Mouse (Mus musculus) kidney, adult 8-10 months (tissue): ENCODE measurements at regions not wholly inside any gene's neighbourhood (a gene's known extent, or its start where the extent isn't known, plus 50 kb on each side); places are given as distances from the start of the nearest gene placed in this dataset.

ENCODE experiments used
- DNase-seq, 2 experiments: peaks; one replicate each; pipeline ENCODE4 v3.0.0; 2022

- DNase-seq: peak in 1 of 2 experiments; percentile 11
Measured at GRCm38 (mm10) chr1:183504103-183504841, 86.3 kb downstream of the Hhipl2 start.

- no peak for DNase-seq
Measured at GRCm38 (mm10) chr1:183507893-183508292, 89.9 kb downstream of the Hhipl2 start.

DNA sequence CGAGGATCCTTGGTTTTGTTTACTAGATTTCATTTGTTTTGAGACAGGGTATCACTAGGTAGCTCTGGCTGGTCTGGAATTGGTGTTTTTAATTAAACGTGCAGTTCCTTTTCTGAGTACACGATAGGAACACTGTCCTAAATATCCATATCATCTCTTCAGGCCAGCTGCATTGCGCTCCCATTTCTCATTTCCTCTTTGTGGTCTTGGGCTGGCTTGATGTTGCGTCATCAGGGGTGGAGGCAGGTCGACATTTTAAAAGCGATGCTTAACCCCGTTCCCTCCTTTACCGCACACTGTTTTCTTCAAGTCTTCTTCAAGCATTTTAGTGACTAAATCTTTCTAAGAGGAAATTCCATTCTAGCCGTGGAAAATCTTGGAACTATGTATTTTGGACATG is 92.7 kb downstream of the Hhipl2 start:
- DNase-seq: no peak

DNA sequence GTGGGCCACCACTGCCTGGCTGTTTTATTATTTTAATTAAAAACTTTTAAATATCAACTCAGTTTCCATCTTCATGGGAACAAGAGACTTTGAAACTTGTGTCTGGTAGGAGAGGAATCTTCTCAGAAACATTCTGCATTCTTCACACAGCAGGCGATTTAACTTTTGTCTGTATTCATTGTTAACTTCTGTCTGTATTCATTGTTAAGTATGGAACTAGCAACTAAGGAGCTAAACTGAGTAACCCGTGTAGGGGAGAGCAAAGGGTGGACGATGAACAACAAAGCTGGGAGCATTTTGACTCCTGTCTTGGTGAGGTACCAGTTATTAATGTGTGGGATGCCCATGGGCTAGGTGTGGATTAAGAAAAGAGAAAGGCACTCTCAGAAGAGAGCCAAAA is 95.9 kb downstream of the Hhipl2 start:
- no peak for DNase-seq

DNA sequence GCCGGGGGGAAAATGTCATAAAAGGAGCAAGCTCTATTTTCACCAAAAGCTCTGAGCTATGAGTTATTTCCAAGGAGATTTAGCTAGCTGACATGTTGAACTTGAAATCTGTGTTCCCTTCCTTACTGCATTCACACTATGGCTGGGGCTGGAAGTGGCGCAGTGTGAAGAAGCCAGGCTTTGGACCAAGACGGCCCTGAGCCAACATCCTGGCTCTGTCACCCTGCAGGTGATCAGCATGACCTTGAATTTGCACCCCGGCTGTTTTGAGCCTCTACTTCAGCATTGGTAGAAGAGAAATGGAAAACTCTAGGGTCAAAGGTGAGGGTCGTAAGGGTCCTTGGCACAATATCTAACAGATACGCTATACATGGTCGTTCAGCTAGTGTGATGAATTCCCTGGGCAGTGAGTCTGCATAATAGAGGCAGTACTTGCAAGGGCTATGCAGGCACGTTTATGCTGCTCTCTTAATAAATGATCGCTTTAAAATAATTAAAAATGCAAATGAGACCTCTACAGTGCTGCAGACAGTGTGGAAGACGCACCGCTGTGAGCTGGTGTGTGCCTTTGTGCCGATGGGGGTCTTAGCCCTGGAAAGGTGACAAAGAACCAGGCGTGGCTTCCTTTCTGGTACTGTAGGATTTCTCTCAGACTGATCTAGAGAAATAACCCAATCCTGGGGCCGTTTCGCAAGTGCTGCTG is 96.4 kb downstream of the Hhipl2 start:
- no peak for DNase-seq

DNA sequence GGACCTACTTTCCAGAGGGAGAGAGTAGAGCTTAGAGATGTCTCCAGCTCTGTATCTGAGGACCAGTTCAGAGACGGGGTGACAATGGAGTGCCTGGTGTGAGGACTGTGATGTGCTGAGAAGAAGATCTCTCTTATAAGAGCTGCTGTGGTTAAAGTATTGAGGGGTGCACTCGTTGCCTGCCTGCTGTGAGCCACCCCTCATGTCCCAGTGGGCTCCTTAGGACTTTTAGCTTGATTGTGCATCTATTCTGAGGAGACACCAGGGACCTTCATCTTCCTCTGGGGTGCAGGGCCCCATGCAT is 96.9 kb downstream of the Hhipl2 start:
- DNase-seq: no peak

DNA sequence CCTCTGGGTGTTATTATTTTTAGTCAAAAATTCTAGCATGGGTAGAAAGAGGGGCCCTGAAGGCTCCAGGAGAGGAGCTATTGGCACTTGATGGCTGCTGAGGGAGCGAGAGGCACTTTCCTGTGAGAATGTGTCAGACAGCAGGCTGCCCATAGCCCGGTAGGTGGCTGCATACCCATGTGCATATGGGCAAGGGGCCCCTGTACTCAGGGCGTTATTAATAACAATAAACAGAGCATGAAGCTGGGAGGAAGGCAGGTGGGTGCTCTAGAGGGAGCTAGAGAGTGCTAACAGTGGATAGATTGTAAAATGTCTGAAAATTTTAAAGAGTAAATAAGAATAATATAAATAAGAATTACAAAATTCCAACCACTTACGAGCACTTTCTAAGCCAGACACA is 98.2 kb downstream of the Hhipl2 start:
- no peak for DNase-seq

DNA sequence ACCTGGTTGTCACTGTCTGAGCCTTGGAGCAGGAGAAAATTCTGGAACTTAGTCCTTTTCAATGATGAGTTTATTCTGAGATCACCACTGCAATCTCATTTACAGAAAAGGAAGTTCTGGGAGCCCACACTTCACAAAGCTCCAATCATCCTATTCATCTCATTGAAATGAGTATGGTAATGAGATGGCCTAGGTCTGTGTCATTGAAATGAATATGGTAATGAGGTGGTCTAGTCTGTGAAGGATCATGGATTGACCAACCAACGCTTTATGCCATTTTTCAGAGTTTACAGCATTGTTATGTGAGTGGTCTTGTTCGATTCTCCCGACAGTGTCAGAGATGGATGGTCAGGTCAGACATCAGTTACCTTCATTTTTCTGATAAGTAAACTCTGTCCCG is 99.2 kb downstream of the Hhipl2 start:
- no peak for DNase-seq

DNA sequence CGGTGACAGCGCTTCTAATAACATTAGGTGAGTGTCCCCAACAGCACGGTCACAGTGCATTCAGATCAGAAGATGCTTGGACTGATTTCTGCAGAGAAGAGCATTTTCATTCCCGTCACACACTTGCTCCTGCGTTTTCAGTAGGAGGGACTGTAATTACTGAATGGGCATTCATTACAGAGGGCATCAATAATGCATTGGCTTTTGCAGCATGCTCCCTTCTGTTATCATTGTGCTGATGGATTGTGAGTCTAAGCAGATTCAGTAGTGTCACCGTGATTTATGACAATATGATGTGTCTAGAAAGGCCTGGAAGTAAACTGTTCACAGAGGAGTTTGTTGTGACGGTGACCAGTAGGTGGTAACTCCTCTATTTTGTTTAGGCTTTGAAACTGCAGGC is 103.6 kb downstream of the Hhipl2 start:
- DNase-seq: no peak

GRCm38 (mm10) chr1:183533386-183533785 is 115.4 kb downstream of the Hhipl2 start:
- no peak for DNase-seq

DNA sequence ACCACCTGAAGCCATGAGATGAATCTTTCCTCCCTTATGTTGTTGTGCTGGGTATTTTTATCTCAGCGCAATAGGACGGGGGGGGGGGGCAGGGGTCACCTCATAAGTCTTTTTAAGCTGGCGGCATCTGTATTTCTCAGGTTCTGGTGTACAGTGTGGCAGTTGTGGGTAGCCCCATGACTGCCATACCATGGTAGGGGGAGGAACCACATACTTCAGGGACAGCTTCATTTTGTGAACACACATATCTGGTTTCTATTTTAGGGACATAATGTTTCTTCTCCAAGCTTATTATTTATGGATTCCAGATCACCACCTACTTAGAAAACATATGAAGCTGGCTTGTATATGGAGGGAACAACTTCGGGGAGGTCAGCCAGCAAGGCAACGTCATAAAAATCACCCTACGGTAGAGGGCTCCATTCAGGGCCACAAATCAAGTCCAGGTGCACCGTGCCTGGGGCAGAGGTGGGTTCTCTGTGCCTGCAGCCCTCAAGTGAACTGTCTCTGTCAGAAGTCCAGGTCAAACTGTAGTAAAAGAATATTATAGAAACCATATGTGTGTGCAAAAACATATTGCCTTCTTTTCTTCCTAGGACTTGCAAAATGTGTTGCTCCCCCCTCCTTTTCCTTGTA is 130.9 kb downstream of the Hhipl2 start:
- DNase-seq: no peak

DNA sequence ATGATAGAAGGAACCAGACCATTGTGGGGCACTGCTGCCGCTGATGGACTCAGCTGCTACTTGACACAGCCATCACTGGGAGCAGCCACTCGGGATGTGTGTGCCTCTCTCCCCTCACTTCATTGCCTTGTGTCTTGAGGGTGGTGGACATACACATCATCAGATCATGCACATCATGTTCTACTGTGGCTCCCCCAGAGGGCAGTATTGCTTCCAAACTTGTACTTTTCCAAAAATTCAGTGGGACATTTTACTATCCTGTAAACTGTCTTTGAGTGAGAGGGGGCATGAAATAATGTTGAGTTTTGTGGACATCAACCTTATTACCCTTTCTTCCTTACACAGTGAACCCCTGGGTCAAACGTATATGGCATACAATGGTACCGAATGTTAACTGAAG is 134.6 kb downstream of the Hhipl2 start:
- DNase-seq: no peak

DNA sequence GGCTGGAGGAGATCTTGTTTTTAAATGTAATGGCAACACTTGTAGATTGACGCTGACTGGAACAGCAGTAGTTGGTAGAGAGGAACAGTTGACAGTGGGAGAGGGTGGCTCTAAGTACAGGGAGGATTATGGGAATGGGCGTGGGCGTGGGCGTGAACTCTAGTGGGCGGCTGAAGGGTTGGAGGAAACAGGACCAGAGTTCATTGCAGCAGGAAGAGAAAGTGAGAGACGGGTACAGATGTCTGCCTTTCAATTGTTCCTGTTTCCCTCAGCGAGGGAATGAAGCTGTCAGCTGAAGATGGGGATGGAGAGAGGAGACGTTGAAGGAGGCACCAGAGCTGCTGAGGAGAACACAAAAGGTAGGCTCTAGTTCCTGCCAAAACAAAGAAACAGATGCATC is 135.2 kb downstream of the Hhipl2 start:
- no peak for DNase-seq

- no peak for DNase-seq
Measured at GRCm38 (mm10) chr1:183562853-183563252, 144.8 kb downstream of the Hhipl2 start.

GRCm38 (mm10) chr1:183573621-183574585 is 155.9 kb downstream of the Hhipl2 start:
- DNase-seq: no peak

DNA sequence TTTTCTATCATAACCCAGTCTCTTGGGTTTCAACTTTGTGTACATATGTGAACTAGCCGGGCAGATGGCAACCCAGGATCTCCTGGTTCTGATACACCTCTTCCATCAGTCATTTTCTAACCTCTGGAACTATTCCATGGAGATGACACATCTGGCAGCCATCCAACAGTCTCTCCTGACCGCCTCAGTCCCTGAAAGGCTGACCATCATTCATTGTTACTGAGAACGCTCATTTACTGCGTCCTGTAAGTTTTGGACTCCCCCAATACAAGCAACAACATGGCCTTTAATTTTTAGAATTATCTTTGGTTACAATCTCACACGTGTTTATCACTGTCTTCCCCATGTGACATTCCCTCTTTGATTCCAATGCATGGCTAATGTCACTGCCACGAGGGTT is 166.8 kb downstream of the Hhipl2 start:
- no peak for DNase-seq

- DNase-seq: no peak
Measured at GRCm38 (mm10) chr1:183586406-183586805, 168.4 kb downstream of the Hhipl2 start.

DNA sequence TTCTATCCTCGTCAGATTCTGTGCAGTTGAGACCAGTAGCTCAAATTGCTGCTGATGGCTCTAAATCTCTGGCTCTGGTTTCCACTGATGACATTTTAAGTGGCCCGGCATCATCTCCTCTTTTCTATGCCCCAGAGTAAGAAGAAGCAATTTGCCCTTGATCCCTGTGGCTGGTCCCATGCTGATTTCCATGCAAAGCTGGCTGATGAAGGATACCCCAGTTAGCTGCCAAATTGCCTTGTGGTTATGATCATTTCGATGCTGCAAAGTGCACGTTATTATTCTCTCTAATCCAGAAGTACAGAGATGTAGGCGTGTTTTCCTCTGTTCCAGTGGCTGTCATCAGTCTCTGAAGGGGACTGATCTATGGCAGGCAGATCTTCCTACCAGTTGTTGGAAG is 177.3 kb downstream of the Hhipl2 start:
- DNase-seq: no peak

- DNase-seq: no peak
Measured at GRCm38 (mm10) chr1:183600466-183600865, 182.5 kb downstream of the Hhipl2 start.

- no peak for DNase-seq
Measured at GRCm38 (mm10) chr1:183611966-183612694, 194.1 kb downstream of the Hhipl2 start.

GRCm38 (mm10) chr1:183619451-183620059 is 201.5 kb downstream of the Hhipl2 start:
- DNase-seq: no peak

- no peak for DNase-seq
Measured at GRCm38 (mm10) chr1:183622341-183622740, 204.3 kb downstream of the Hhipl2 start.
